Mouse (Mus musculus): ENCODE results near the gene Gm5741.
"Not testable (repeated sequence)": the region's sequence is repeated elsewhere in the genome, so short reads cannot be mapped to it uniquely, and the experiment has no call there.

The Gm5741 gene

DNA sequence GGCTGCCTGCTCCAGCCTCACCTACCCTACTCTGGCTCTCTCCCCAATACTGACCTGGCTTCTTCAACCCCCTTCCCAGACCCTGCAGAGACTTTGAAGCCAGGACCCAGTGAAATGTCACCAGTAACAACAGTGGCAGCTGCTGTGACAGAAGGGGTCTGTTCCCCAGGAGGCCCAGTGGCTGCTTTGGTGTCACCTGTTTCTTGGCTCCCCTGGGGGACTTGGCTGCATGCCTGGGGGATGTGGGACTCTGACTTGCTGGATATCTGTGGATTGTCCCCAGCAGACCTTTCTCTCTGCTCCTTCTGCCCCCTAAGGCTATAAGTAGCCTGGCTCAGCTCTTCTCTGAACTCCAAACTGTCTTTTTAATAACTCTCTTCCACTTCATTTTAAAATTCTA, at the start of gene Gm5741:
TSS of gene Gm5741 (minus strand) at position 1 of the 400 bp plus-strand sequence.
- DNase-seq: no peak

DNA sequence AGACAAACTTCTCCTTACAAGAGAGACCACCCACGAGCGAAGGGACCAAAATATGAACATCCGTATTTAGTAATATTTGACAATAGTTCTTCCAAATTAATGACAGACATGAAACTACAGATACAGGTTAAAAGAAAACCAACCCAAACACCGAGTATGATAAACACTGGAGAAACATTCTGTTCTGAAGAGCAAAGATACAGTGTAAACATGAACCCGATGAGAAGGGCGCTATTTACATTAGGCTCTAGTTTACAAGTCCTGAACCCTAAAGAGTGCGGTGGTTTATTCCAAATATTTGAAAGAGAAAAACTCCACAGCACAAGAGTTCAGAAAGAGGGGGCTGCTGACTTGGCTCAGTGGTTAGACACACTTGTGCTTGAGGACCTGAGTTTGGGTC, 49.2 kb upstream of the Gm5741 start:
- no peak for DNase-seq

DNA sequence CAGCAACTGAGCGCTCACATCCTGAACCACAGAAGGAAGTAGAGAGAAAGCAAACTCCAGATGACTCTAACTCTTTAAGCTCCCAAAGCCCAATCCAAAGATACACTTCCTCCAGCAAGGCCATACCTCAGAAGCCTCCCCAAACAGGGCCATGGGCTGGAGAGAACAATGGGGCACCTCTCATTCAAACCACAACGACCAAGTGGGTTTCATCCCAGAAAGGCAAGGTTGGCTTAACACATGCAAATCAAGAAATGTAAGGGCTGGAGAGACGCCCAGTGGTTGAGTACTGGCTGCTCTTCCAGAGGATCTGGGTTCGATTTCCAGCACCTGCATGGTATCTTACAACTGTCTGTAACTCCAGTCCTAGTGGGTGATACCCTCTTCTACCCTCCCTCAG, 47.7 kb upstream of the Gm5741 start:
- no peak for DNase-seq

DNA sequence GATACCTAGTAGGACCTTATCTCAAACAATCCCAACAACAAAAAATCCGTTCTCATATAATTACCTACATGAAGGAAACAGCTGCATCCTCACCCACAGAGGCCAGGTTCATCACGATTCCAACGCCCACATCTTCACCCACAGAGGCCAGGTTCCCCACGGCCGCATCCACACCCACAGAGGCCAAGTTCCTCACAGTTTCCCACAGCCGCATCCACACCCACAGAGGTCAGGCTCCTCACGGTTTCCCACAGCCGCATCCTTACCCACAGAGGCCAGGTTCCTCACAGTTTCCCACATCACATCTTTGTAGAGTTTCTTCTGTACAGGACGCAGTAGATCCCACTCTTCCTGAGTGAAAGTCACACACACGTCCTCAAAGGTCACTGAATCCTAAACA, 45.5 kb upstream of the Gm5741 start:
- no peak for DNase-seq

DNA sequence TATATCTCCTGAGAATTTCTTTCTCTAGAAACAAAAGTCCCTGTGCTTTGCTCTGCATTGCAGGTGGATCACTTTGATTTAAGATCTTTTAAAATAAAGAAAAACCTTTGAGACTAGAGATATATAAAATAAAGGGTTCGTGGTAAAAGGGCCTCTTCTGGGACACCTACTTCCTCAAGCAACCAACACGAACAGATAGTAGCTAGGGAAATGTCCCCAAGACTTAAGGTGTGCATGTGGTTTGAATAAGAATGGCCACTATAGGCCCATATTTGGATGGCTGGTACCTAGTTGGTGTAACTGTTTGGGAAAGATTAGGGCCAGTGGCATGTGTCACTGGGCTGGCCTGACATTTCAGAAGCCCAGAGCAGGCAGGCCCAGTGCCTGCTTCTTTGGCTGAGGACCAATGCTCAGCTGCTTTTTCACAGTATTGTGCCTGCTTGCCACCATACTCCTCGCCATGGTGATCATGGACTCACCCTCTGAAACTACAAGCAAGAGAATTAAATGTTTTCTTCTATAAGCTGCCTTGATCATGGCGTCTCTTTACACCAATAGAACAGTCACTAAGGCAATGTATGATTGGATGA, 32.4 kb upstream of the Gm5741 start:
- DNase-seq: no peak

DNA sequence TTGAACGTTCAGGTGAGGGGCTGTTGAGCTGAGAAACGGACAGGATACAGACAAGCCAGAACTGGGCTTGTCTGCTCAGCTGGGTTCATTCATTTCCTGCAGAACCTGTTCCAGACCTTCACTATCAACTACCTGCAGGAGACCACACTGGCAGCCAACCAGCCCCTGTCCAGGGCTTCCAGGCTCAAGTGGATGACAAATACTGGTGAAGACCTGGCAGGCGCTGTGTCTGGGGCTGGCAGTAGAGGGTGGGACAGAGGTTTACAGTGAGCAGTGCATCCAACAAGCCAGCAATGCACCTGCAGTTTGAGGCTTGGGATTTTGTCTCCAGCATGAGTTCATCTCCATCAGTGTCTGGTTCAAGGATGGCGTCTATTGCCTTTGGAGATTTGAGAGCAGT, 29.1 kb upstream of the Gm5741 start:
- DNase-seq: no peak

DNA sequence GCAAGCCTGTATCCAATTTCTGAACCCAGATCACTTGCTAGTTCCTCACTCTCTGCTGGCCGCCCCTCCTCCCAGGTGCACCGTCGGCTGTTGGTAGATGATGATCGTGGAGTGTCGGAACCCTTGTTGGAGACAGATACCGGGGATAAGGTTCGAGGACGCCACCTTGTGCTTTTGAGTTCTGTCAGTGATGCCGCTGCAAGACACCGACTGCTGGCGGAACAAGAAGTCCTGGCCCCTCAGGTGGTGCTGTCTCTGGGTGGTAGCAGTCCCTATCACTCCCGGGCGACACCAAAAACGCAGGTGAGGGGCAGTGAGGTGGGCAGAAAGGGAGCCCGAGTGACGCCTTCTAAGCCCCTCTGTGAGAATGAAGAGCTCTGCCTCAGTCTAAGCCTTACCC, 28.4 kb upstream of the Gm5741 start:
- no peak for DNase-seq

DNA sequence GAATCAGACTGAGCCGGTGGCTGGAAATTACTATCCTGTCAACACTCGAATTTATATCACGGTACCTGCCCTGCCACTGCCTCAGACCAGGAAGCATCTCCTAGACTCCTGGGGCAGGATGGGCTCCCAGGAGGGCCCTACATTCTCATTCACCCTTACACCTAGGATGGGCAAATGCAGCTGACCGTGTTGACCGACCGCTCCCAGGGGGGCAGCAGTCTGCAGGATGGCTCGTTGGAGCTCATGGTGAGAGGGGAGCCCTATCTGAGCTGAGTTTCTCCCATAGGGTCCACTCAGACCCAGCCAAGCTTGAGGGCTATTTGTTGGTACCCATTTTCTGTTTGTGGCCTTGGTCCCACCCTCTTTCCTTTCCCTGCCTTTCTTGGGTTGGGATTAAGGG, 27.8 kb upstream of the Gm5741 start:
- DNase-seq: no peak

DNA sequence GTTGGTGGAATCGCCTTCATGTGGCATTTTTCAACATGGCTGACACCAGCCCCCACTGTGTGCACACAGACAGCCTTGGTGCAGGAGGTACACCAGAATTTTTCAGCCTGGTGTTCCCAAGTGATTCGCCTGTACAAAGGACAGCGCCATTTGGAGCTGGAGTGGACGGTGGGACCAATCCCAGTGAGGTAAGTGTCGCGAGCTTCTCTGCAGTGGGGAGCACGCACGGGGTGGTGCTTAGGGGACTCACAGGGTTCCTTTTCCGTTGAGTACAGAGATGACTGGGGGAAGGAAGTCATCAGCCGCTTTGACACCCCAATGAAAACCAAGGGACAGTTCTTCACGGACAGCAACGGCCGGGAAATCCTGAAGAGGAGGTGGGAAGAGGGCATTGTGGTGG, 27.3 kb upstream of the Gm5741 start:
- no peak for DNase-seq

DNA sequence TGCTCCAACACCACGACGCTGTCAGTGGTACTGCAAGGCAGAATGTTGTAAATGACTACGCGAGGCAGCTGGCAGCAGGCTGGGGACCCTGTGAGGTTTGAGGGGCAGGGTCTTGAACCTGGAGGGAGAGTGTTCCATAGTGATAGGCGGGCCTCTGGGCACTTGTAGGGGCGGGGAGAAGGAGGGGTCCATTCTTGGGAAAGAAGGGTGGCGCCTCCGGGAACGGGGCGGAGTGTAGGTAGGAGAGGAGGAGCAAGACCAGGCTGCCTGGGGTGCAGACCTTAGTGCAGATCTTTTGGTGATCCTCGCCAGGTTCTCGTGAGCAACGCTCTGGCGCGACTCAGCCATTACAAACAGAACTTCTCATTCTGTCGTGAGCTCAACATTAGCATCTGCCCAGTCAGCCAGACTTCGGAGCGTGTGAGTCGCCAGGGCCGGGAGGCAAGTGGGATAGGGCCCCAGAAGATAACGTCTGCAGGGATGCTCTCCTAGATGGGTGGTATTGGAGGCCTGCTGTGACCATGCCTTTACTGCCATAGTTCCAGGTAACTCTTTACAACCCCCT, 23.8 kb upstream of the Gm5741 start:
- DNase-seq: no peak

DNA sequence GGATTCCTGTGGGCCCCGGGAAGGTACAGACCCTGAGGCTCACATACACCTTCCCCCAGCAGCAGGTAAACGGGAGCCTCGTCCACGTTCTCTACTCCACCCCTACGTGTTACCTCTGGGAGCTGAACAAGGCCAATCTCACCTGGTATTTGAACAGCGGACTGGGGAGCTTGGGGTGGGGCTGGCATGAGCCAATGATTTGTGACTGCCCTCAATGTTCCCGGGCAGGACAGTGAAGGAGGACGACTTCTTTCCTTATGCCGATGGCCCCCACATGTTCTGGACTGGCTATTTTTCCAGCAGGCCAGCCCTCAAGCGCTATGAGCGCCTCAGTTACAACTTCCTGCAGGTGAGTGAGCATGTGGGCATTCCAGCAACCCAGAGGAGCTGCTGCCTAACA, 23.1 kb upstream of the Gm5741 start:
- DNase-seq: no peak

DNA sequence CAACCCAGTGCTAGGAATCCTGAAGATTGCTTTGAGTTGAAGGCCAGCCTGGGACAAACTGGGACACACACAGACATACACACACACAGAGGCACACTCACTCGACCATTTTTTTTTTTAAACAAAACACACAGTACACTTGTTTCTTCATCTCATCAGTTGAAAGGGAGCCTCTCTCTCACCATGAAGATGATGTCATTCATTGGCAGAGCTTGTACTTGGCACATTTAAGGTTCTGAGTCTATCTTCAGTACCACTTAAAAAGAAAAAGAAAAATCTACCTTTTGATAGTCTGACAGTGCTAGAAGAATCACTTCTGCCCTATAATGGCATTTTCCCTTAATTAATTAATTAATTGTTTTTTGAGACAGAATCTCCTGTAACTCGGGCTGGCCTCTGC, 21.0 kb upstream of the Gm5741 start:
- DNase-seq: no peak

DNA sequence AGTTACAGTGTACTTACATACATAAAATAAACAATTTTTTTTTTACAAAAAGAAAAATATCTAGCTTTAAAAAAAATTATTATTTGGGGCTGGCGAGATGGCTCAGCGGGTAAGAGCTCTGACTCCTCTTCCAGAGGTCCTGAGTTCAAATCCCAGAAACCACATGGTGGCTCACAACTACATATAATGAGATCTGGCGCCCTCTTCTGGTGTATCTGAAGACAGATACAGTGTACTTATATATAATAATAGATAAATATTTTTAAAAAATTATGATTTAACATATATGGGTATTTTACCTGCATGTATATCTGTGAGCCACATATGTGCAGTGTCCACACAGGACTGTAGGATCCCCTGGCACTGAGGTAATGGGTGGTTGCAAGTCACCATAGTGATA, 18.5 kb upstream of the Gm5741 start:
- peak in 1 of 2 experiments; percentile 38 for DNase-seq

DNA sequence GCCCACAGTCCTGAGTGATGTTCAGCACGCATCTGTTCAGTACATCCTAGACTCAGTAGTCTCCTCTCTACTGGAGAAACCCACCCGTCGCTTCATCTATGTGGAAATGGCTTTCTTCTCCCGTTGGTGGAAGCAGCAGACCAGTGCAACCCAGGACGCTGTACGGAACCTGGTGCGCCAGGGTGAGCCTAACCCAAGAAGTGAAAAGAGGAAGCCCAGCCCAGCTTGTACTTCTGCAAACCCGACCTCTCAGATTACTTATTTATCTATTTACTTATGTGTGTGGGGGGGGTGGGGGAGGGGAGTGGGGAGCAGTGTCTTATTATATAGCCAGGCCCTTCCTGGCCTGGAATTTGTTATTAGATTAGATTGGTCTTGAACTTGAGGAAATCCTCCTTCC, 16.9 kb upstream of the Gm5741 start:
- DNase-seq: no peak

DNA sequence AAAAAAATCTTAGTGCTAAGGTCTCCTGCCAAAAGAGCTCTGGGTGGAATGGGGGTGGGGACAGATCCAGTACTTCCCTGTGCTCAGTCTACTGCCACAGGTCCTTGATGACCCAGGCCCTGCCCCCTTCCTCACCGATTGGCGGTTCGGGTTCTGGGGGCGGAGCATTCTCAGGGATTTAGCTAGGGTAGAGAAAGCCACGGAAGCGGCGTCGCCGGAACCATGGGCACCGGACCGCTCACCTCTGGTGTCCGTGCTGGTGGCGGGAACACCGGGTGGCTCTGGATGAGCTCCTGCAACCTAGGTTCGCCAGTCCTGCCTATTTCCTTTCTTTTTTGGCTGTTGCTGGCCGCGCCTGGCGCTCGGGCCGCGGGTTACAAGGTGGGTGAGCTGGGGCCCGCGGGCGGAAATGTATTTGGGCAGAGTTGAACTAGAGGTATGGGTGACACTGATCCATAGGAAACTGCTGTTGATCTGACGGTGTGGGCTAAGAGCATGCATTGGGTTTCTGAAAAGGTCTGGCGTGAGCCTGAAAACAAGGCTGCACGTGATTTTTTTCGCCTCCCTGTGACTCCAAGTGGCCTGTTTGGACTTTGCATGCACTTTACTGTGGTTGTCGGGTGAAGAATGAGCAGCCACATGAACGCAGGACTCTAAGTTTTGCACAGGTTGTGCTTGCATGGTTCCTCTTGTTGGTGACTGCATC, 15.5 kb upstream of the Gm5741 start, which contains the start of gene Man2b1:
TSS of gene Man2b1 (plus strand) at position 163 of the 706 bp plus-strand sequence.
- DNase-seq: peak; percentile 96 to 97

DNA sequence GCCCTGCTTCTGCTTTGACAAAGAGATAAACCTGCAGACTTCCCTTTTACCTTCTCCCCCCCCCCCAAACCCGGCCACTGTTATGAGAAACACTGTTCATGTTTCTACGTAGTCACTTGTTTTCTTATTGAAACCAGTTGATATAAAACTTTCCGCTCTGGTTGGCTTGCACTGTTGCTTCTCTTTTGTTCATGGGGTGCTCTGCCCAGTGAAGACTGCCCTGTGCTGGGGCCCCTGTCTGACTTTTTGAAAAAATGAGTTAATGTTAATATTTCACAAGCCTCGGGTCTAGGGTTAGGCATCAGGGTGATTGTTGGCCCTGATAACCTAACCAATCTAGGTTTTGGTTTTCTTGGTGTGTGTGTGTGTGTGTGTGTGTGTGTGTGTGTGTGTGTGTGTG, 14.4 kb upstream of the Gm5741 start:
- not testable (repeated sequence) for DNase-seq

DNA sequence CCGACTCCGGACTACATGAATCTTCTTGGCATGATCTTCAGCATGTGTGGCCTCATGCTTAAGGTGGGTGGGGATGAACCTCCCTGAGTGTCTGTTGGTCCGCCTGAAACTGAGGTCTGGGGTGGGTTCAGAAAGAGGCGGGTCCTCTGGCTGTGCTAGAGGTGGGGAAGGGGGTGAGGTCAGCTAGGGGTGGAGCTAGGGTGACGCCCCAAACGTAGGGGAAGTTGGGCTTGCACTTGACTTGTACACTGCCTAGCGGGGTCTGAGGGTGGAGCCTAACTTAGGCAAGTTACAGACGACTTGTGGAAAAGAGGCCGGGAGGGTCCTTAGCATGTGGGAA, 13.4 kb upstream of the Gm5741 start, which contains the start of gene Wdr83:
TSS of gene Wdr83 (minus strand) at position 91 of the 340 bp plus-strand sequence.
- DNase-seq: peak; percentile 44 to 54

DNA sequence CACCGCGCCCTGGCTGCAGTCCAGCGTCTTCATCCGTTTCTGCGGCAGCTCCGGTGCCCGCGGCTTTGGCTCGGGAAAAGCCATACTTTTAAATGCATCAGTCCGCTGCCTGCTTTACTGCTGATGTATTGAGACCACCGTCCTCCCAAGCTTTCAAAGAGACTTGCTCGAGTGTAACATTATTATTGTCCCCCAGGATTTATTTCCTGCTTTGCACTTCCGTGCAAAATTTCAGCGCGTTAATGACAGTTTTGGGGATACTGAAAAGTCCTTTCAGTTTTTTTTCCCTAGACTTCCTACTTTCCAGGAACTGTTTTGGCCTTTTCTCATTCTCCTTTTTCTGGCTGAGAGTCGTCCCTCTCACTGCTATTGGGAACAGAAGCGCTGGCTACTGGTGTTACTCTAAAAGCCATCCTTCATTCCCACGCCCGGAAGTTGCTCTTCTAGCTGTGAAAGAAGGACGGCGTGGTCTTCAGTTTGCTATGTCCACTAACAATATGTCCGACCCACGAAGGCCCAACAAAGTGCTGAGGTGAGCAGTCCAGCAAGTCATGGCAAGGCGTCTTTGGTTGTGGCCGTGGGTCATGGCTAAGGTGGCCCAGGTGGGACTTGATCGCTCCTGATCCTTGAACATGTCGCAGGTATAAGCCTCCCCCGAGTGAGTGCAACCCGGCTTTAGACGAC, 12.9 kb upstream of the Gm5741 start, which contains the start of gene Wdr83os:
TSS of gene Wdr83os (plus strand) at position 209 of the 684 bp plus-strand sequence.
- DNase-seq: peak; percentile 53 to 69

DNA sequence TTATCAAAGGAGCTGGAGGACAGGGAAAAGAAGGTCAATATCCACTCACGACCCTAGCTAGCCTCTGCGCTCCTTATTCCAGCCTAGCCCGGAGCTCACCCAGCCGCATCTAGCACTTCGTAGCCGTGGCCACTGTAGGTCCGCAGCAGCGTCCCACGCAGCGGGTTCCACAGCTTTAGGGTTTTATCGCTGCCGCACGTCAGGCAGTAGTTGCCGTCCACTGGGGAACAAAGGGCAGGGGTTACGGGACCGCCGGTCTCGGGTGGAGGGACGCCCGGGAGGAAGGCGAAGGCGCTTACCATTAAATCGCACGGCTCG, 12.4 kb upstream of the Gm5741 start:
- peak in 1 of 2 experiments; percentile 24 for DNase-seq

DNA sequence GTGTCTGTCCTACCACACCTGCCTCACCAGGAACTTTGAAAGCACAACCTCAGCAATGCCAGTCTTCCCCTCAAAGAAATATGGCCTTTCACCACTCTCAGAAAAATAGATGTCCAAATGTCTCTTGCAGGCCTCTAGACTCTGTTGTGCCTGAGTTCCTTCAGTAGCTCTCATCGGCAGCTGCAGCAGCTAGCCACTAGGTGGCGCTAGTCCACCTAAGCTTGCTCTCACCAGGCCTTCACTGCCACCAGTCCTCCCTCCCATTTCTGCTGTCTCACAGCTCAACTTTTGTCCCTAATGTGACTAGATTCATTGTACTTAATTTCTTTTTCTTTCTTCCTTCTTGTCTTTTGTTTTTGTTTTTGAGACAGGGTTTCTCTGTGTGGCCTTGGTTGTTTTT, 9.2 kb upstream of the Gm5741 start:
- peak; percentile 83 to 84 for DNase-seq

DNA sequence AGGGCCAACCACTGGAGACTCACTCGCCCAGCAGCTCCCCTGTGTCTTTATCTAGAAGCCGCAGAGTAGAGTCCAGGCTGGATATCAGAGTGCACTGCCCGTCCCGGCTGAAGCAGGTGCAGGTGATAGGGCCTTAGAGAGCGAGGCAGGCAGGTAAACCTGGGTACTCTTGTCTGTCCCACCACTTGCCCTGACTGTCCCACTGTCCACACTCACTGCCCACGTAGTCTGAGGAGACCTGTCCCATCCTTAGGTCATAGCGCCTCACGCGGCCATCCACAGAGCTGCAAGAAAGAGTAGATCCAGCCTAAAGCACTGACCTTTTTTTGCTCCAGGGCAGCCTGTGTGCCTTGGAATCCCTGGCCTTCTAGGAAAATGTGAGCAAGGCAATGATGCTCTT, 8.2 kb upstream of the Gm5741 start:
- DNase-seq: peak; percentile 51 to 83

DNA sequence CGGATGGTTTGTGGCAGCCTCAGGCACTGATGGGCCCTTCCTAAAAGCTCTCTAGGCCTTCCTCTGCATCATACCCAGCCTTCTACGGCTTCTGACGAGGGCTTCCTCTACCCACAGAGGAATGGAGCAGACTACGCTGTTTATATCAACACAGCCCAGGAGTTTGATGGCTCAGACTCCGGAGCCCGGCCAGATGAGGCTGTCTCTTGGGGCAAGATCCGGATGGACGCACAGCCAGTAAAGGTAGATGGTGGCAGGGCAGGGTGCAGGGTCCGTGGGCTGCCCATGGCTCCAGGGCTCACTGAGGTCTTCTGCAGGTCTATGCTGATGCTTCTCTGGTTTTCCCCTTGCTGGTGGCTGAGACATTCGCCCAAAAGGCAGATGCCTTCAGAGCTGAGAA, 6.8 kb upstream of the Gm5741 start:
- no peak for DNase-seq

DNA sequence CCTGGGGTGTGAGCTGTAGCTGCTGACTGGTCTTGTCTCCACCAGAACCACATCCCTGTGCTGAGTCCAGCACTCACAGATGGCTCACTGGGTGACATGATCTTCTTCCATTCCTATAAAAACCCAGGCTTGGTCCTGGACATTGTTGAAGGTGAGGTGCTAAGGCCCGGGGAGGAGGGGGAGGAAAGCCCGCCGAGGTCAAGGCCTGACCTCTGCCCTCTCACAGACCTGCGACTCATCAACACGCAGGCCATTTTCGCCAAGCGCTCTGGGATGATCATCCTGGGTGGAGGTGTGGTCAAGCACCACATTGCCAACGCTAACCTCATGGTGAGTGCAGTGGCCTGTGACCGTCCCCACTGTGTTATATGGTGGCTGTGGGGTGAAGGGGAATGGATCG, 6.4 kb upstream of the Gm5741 start:
- no peak for DNase-seq

DNA sequence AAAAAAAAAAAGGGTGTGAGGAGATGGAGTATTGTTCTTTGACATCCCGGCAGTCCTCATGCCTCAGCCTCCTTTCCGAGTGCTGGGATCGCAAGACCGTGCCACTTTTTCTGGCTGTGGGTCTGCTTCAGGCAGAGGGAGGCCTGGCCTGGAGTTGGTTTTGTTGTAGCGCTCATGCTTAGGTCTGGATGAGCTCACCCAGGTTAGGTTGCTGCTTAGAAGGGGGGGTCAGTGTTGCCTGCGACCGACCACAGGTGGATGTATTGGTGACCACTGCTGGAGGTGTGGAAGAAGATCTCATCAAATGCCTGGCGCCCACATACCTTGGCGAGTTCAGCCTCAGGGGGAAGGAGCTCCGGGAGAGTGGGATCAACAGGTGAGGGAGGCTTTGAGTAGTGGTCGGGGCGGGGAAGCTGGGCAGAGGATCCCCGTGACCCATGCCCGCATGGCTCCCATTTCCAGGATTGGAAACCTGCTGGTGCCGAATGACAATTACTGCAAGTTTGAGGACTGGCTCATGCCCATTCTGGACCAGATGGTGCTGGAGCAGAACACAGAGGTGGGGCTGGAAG, 5.3 kb upstream of the Gm5741 start:
- DNase-seq: no peak

Measured in kidney, postnatal 36 days (tissue).